Mouse (Mus musculus) hindbrain, embryonic 14.5 days (tissue): ENCODE results near the gene Lgals3bp. TPM values are rescaled to one million over a fixed set of nuclear protein-coding genes. Genes with fewer than 3 reads are reported as not detected.

ENCODE experiments used
- ATAC-seq: fragments of 200-750 bp; cut with Nextera tagmentation; 2 replicates; pipeline ENCODE4 v1.8.0; 2017; ENCODE audit warnings: moderate number of reproducible peaks, mild to moderate bottlenecking, moderate TSS enrichment, moderate library complexity; ENCODE audit not compliant: low FRiP score
- DNase-seq: peaks from one replicate; pipeline ENCODE4 v3.0.0-alpha.2; 2015; ENCODE audit warnings: low spot score
- H3K27ac ChIP-seq: fragments of 300-500 bp; sonication (generic); 2 replicates; pipeline ENCODE4 v1.5.1; 2014; ENCODE audit warnings: mild to moderate bottlenecking, moderate library complexity
- H3K27me3 ChIP-seq: fragments of 300-500 bp; sonication (generic); 2 replicates; pipeline ENCODE4 v1.6.1; 2014; ENCODE audit warnings: mild to moderate bottlenecking, low read length, mixed read lengths; ENCODE audit not compliant: control insufficient read depth, insufficient read depth
- H3K36me3 ChIP-seq: fragments of 300-500 bp; sonication (generic); replicated peaks from 2 replicates; pipeline ENCODE4 v1.6.1; 2014; ENCODE audit not compliant: control insufficient read depth, insufficient read depth
- H3K4me1 ChIP-seq: fragments of 300-500 bp; sonication (generic); replicated peaks from 2 replicates; pipeline ENCODE4 v1.6.1; 2014; ENCODE audit warnings: antibody characterized with exemption, low read length, mixed read lengths; ENCODE audit not compliant: control insufficient read depth, insufficient read depth
- H3K4me2 ChIP-seq: fragments of 300-500 bp; sonication (generic); replicated peaks from 2 replicates; pipeline ENCODE4 v1.6.1; 2014; ENCODE audit warnings: mild to moderate bottlenecking, moderate library complexity
- H3K4me3 ChIP-seq: fragments of 300-500 bp; sonication (generic); replicated peaks from 2 replicates; pipeline ENCODE4 v1.5.1; 2014; ENCODE audit warnings: mild to moderate bottlenecking, low read length
- H3K9ac ChIP-seq: fragments of 300-500 bp; sonication (generic); 2 replicates; pipeline ENCODE4 v1.6.1; 2014
- H3K9me3 ChIP-seq: fragments of 300-500 bp; sonication (generic); 2 replicates; pipeline ENCODE4 v1.6.1; 2016; ENCODE audit warnings: low read length; ENCODE audit not compliant: control insufficient read depth
- WGBS: fragments of 180-500 bp; shearing (Covaris S2); extraction: QIAGEN DNeasy Blood & Tissue Kit; methylation state at CpG from one replicate; pipeline ENCODE4 v1.1.7; 2014; 5-methylcytosine and 5-hydroxymethylcytosine counted together
- polyA plus RNA-seq: library from polyadenylated mRNA; unstranded; fragments of >200 nt; fragmentation: Nextera tagmentation; extraction: Ambion mirVana; gene quantifications from 2 replicates; pipeline ENCODE4 v1.2.1, GENCODE M21; 2014

Gene Lgals3bp
- polyA plus RNA-seq, 1 experiment from 2014 or later = 4.7 TPM

GRCm38 (mm10) chr11:118414270-118414669, 12.4 kb upstream of the Lgals3bp start:
- Histone ChIP-seq H3K4me3 (no peak overlapping the region), H3K27me3 (no peaks in the 10 kb centered on the region), H3K36me3 (peaks cover 23% of the 10 kb centered on the region), H3K9me3 (no peaks in the 10 kb centered on the region), H3K4me1 (peaks cover 12% of the 10 kb centered on the region), H3K9ac (no peak overlapping the region), H3K4me2 (no peak overlapping the region), H3K27ac (no peak overlapping the region)
- ATAC-seq (no peak), DNase-seq (no peak)
- 93% methylated on average over 5 of the region's 5 CpGs for WGBS

- Histone ChIP-seq H3K4me2 (no peak overlapping the region), H3K9ac (no peak overlapping the region), H3K36me3 (peaks cover 35% of the 10 kb centered on the region), H3K27me3 (no peaks in the 10 kb centered on the region), H3K4me3 (no peak overlapping the region), H3K4me1 (peaks cover 8% of the 10 kb centered on the region), H3K9me3 (no peaks in the 10 kb centered on the region), H3K27ac (no peak overlapping the region)
- ATAC-seq (no peak), DNase-seq (no peak)
- 89% methylated on average over 4 of the region's 4 CpGs for WGBS
These were observed 11.2 kb upstream of the Lgals3bp start for GRCm38 (mm10) chr11:118413055-118413454.

- no peak overlapping the region for H3K4me2 ChIP-seq
- peaks cover 39% of the 10 kb centered on the region for H3K36me3 ChIP-seq
- DNase-seq = no peak
- WGBS = 81% methylated on average over 2 of the region's 2 CpGs
- H3K9me3 ChIP-seq = no peaks in the 10 kb centered on the region
- no peak overlapping the region for H3K9ac ChIP-seq
- no peak overlapping the region for H3K4me3 ChIP-seq
- H3K27me3 ChIP-seq = no peaks in the 10 kb centered on the region
- no peak for ATAC-seq
- peaks cover 4% of the 10 kb centered on the region; the same call in 1 of the 2 replicates for H3K4me1 ChIP-seq
- no peak overlapping the region for H3K27ac ChIP-seq
These were observed 10.7 kb upstream of the Lgals3bp start for GRCm38 (mm10) chr11:118412601-118413000.

- Histone ChIP-seq H3K4me2 (no peak overlapping the region), H3K4me1 (no peaks in the 10 kb centered on the region; the same call in 1 of the 2 replicates), H3K9me3 (no peaks in the 10 kb centered on the region), H3K36me3 (peaks cover 53% of the 10 kb centered on the region), H3K27me3 (no peaks in the 10 kb centered on the region), H3K4me3 (no peak overlapping the region), H3K9ac (no peak overlapping the region), H3K27ac (no peak overlapping the region)
- ATAC-seq = no peak
- no peak for DNase-seq
- WGBS = 94% methylated on average over 8 of the region's 8 CpGs
These were observed 9.4 kb upstream of the Lgals3bp start for GRCm38 (mm10) chr11:118411271-118411670.

- Histone ChIP-seq H3K9ac (no peak overlapping the region), H3K27ac (no peak overlapping the region), H3K9me3 (no peaks in the 10 kb centered on the region), H3K4me1 (no peaks in the 10 kb centered on the region), H3K4me3 (no peak overlapping the region), H3K36me3 (peaks cover 60% of the 10 kb centered on the region), H3K4me2 (no peak overlapping the region), H3K27me3 (no peaks in the 10 kb centered on the region)
- 94% methylated on average over 10 of the region's 10 CpGs for WGBS
- DNase-seq = no peak
- ATAC-seq = no peak
These were observed 8.6 kb upstream of the Lgals3bp start for GRCm38 (mm10) chr11:118410479-118410878.

- Histone ChIP-seq H3K4me2 (no peak overlapping the region), H3K27me3 (no peaks in the 10 kb centered on the region), H3K27ac (no peak overlapping the region), H3K4me1 (no peaks in the 10 kb centered on the region), H3K9me3 (no peaks in the 10 kb centered on the region), H3K9ac (no peak overlapping the region), H3K4me3 (no peak overlapping the region), H3K36me3 (peaks cover 61% of the 10 kb centered on the region)
- WGBS = 97% methylated on average over 1 of the region's 1 CpGs
- ATAC-seq = no peak
- no peak for DNase-seq
These were observed 8.2 kb upstream of the Lgals3bp start for GRCm38 (mm10) chr11:118410073-118410444.

- Histone ChIP-seq H3K9ac (no peak overlapping the region), H3K4me3 (no peak overlapping the region), H3K36me3 (peaks cover 57% of the 10 kb centered on the region), H3K27ac (no peak overlapping the region), H3K27me3 (no peaks in the 10 kb centered on the region), H3K4me1 (no peaks in the 10 kb centered on the region), H3K9me3 (no peaks in the 10 kb centered on the region), H3K4me2 (no peak overlapping the region)
- ATAC-seq (no peak), DNase-seq (no peak)
- WGBS = 90% methylated on average over 12 of the region's 12 CpGs
These were observed 7.5 kb upstream of the Lgals3bp start for GRCm38 (mm10) chr11:118409106-118410072.

GRCm38 (mm10) chr11:118408051-118408740, 6.3 kb upstream of the Lgals3bp start:
- Histone ChIP-seq H3K9ac (no peak overlapping the region), H3K36me3 (peaks cover 55% of the 10 kb centered on the region), H3K27ac (no peak overlapping the region), H3K27me3 (no peaks in the 10 kb centered on the region), H3K4me1 (no peaks in the 10 kb centered on the region), H3K4me2 (no peak overlapping the region), H3K4me3 (no peak overlapping the region), H3K9me3 (no peaks in the 10 kb centered on the region)
- WGBS = 84% methylated on average over 18 of the region's 18 CpGs
- DNase-seq = no peak
- ATAC-seq = no peak

GRCm38 (mm10) chr11:118407318-118407910, 5.5 kb upstream of the Lgals3bp start:
- no peak for DNase-seq
- peaks cover 55% of the 10 kb centered on the region for H3K36me3 ChIP-seq

More at GRCm38 (mm10) chr11:118407318-118407910, 5.5 kb upstream of the Lgals3bp start:
- ATAC-seq = no peak
- Histone ChIP-seq H3K4me3 (no peak overlapping the region), H3K4me1 (no peaks in the 10 kb centered on the region), H3K4me2 (no peak overlapping the region), H3K9ac (no peak overlapping the region), H3K9me3 (no peaks in the 10 kb centered on the region), H3K27me3 (no peaks in the 10 kb centered on the region), H3K27ac (no peak overlapping the region)
- WGBS = 89% methylated on average over 23 of the region's 23 CpGs
